ENCODE assay signal across 10 mouse cellular contexts in the genomic region with DNA sequence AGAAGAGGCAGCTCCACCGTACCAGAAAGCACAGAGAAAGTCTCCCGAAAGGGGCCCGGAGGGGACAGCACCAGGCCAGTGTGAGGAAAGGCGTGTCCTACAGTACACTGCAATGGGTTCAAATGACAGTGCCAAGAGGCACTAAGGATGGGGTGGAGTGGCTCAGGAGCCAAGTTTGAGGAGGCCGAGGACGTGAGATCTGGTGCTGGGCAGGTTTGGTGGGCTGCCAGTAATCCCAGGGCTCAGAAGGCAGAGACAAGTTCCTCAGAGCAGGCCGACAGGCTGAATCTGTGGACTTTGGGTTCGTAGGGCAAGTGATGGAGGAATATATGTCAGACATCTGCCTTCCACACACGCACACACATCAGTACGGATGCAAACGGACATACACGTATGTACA. TPM values are rescaled to one million over a fixed set of nuclear protein-coding genes. Genes with fewer than 3 reads are reported as not detected.
A peak's percentile ranks its signal among the peaks of the same experiment; 100 is the strongest.
DNase-seq lines count a peak whose midpoint lies in the region; ATAC-seq lines count a peak whose summit lies in the region.
"Had no signal": no experiment of that assay in that cellular context is flagged by ENCODE, and none has a peak within 500 bp of the region (broad histone marks: within the 10 kb centered on the region; RNA-seq: fewer than 3 reads in every experiment).

No protein-coding gene starts in this region.

- peak overlapping the region; percentile 93 for H3K4me3 ChIP-seq in embryonic facial prominence, embryonic 15.5 days (replicated peaks)
- H3K4me3 ChIP-seq in intestine, embryonic 16.5 days (ENCODE audit: low read length) = peak overlapping the region; percentile 65
- no peak overlapping the region for H3K4me3 ChIP-seq in neural tube, embryonic 14.5 days (ENCODE audit: low read depth, low read length)

- peaks cover 13% of the 10 kb centered on the region for H3K36me3 ChIP-seq in embryonic facial prominence, embryonic 15.5 days
- H3K36me3 ChIP-seq in intestine, embryonic 16.5 days (ENCODE audit: control insufficient read depth, insufficient read depth, low read length) = no peaks in the 10 kb centered on the region
- H3K36me3 ChIP-seq in neural tube, embryonic 14.5 days (ENCODE audit: control insufficient read depth, insufficient read depth, low read length) = no peaks in the 10 kb centered on the region

- no peaks in the 10 kb centered on the region for H3K9me3 ChIP-seq in embryonic facial prominence, embryonic 15.5 days (replicated peaks)
- no peaks in the 10 kb centered on the region for H3K9me3 ChIP-seq in intestine, embryonic 16.5 days (ENCODE audit: control insufficient read depth, low read length)
- H3K9me3 ChIP-seq in neural tube, embryonic 14.5 days (ENCODE audit: control insufficient read depth, low read length) = no peaks in the 10 kb centered on the region

- 57% methylated on average over 12 of the region's 12 CpGs for WGBS in embryonic facial prominence, embryonic 15.5 days
- 62% methylated on average over 12 of the region's 12 CpGs for WGBS in intestine, embryonic 16.5 days
- 71% methylated on average over 12 of the region's 12 CpGs for WGBS in neural tube, embryonic 14.5 days

- peak overlapping the region; percentile 85 for H3K4me2 ChIP-seq in embryonic facial prominence, embryonic 15.5 days (replicated peaks)
- peak overlapping the region; percentile 90 for H3K4me2 ChIP-seq in intestine, embryonic 16.5 days (ENCODE audit: low read depth, low read length)
- H3K4me2 ChIP-seq in neural tube, embryonic 14.5 days (ENCODE audit: low read depth, low read length) = peak overlapping the region; percentile 75; the same call in 1 of the 2 replicates

- H3K27ac ChIP-seq in embryonic facial prominence, embryonic 15.5 days (replicated peaks) = no peak overlapping the region
- no peak overlapping the region for H3K27ac ChIP-seq in intestine, embryonic 16.5 days (ENCODE audit: low read length)
- no peak overlapping the region for H3K27ac ChIP-seq in neural tube, embryonic 14.5 days (ENCODE audit: low read depth, low read length)

- peak; percentile 41 for DNase-seq in kidney, postnatal 10 days
- no peak for DNase-seq in kidney, adult 8-10 months
- DNase-seq in ovary, postnatal 36 days (ENCODE audit: low spot score) = no peak
- DNase-seq in right cerebral cortex, postnatal 4 days = no peak
- DNase-seq in left cerebral cortex, postnatal 14 days (ENCODE audit: low spot score in 2 of 2) = no peak
- DNase-seq: retina, postnatal 1 day had no signal

- no peak for ATAC-seq in embryonic facial prominence, embryonic 15.5 days (ENCODE audit: insufficient number of reproducible peaks, low FRiP score, low TSS enrichment, low read depth)
- no peak for ATAC-seq in intestine, embryonic 16.5 days
- no peak for ATAC-seq in neural tube, embryonic 14.5 days (ENCODE audit: low read depth)
- ATAC-seq: inflammation-experienced regulatory T-cells, adult 6 months had no signal

- intact Hi-C loops in left cerebral cortex, postnatal 14 days (cut with DNase I) = no loop called here

- H3K27me3 ChIP-seq in embryonic facial prominence, embryonic 15.5 days = no peaks in the 10 kb centered on the region
- no peaks in the 10 kb centered on the region for H3K27me3 ChIP-seq in intestine, embryonic 16.5 days (replicated peaks; ENCODE audit: control insufficient read depth, insufficient read depth, low read length)
- no peaks in the 10 kb centered on the region for H3K27me3 ChIP-seq in neural tube, embryonic 14.5 days (ENCODE audit: control insufficient read depth, insufficient read depth, low read length)

- peak overlapping the region; percentile 27; the same call in 1 of the 2 replicates for H3K9ac ChIP-seq in embryonic facial prominence, embryonic 15.5 days
- peak overlapping the region; percentile 72 for H3K9ac ChIP-seq in intestine, embryonic 16.5 days (ENCODE audit: low read depth, low read length)
- no peak overlapping the region for H3K9ac ChIP-seq in neural tube, embryonic 14.5 days (replicated peaks; ENCODE audit: low read depth, low read length)

- peaks cover 59% of the 10 kb centered on the region for H3K4me1 ChIP-seq in embryonic facial prominence, embryonic 15.5 days
- H3K4me1 ChIP-seq in intestine, embryonic 16.5 days (ENCODE audit: control insufficient read depth, insufficient read depth, low read length) = peaks cover 45% of the 10 kb centered on the region
- peaks cover 13% of the 10 kb centered on the region; the same call in 1 of the 2 replicates for H3K4me1 ChIP-seq in neural tube, embryonic 14.5 days (ENCODE audit: control insufficient read depth, insufficient read depth, low read length)

RNA-seq across cellular contexts. Expression of a gene that starts 1.1 kb away (rescaled TPM):
- 9.4 and 13.5 TPM in 2 replicates for polyA plus RNA-seq in embryonic facial prominence, embryonic 15.5 days (2015; fragmentation: Nextera tagmentation; extraction: Ambion mirVana)
- polyA plus RNA-seq in intestine, embryonic 16.5 days (2015; fragmentation: Nextera tagmentation; extraction: Ambion mirVana) = 10.6 and 11.0 TPM in 2 replicates
- 2.9 and 3.4 TPM in 2 replicates for polyA plus RNA-seq in neural tube, embryonic 14.5 days (2014; fragmentation: Nextera tagmentation; extraction: Ambion mirVana)
- 1 to 10 TPM; 3.7 to 4.7 TPM for total RNA-seq in left cerebral cortex, postnatal 14 days (2021)

RNA-seq across cellular contexts. Expression of a gene that starts 1.4 kb away (rescaled TPM):
- polyA plus RNA-seq in embryonic facial prominence, embryonic 15.5 days (2015; fragmentation: Nextera tagmentation; extraction: Ambion mirVana) = 120 and 121 TPM in 2 replicates
- polyA plus RNA-seq in intestine, embryonic 16.5 days (2015; fragmentation: Nextera tagmentation; extraction: Ambion mirVana) = 232 and 245 TPM in 2 replicates
- polyA plus RNA-seq in neural tube, embryonic 14.5 days (2014; fragmentation: Nextera tagmentation; extraction: Ambion mirVana) = 30.5 and 39.6 TPM in 2 replicates
- total RNA-seq in left cerebral cortex, postnatal 14 days (2021) = 10 to 100 TPM; 19.8 TPM

RNA-seq across cellular contexts. Expression of a gene that starts 54.0 kb away (rescaled TPM):
- 124 and 126 TPM in 2 replicates for polyA plus RNA-seq in embryonic facial prominence, embryonic 15.5 days (2015; fragmentation: Nextera tagmentation; extraction: Ambion mirVana)
- polyA plus RNA-seq in intestine, embryonic 16.5 days (2015; fragmentation: Nextera tagmentation; extraction: Ambion mirVana) = 75.7 and 83.4 TPM in 2 replicates
- polyA plus RNA-seq in neural tube, embryonic 14.5 days (2014; fragmentation: Nextera tagmentation; extraction: Ambion mirVana) = 598 and 669 TPM in 2 replicates
- total RNA-seq in left cerebral cortex, postnatal 14 days (2021) = 100 to 1,000 TPM; 856 to 890 TPM
